ENCODE assay signal across 8 mouse cellular contexts in genomic region chr2:118389569-118389968, GRCm38 (mm10). TPM values are rescaled to one million over a fixed set of nuclear protein-coding genes. Genes with fewer than 3 reads are reported as not detected.
DNase-seq lines count a peak whose midpoint lies in the region; ATAC-seq and TF ChIP-seq lines count a peak whose summit lies in the region.

No protein-coding gene starts in this region.

- intact Hi-C loops in left cerebral cortex, postnatal 25 days (cut with DNase I) = no loop called here

- TF ChIP-seq CTCF in E14TG2a.4 (conservative IDR thresholded peaks at IDR 0.05; ENCODE audit: low read length) = no peak

- WGBS in heart, embryonic 12.5 days = 65% methylated on average over 3 of the region's 3 CpGs
- 78% methylated on average over 3 of the region's 3 CpGs for WGBS in hindbrain, embryonic 12.5 days
- WGBS in midbrain, embryonic 10.5 days = 82% methylated on average over 3 of the region's 3 CpGs

- H3K4me2 ChIP-seq in heart, embryonic 12.5 days = peak overlapping the region; percentile 86
- H3K4me2 ChIP-seq in hindbrain, embryonic 12.5 days (replicated peaks) = peak overlapping the region; percentile 51

- peak overlapping the region; percentile 68 for H3K4me3 ChIP-seq in heart, embryonic 12.5 days
- peak overlapping the region; percentile 86 for H3K4me3 ChIP-seq in E14TG2a.4 (replicated peaks; ENCODE audit: low read length)
- no peak overlapping the region for H3K4me3 ChIP-seq in hindbrain, embryonic 12.5 days
- H3K4me3 ChIP-seq in midbrain, embryonic 10.5 days = peak overlapping the region; percentile 83

- H3K9ac ChIP-seq in heart, embryonic 12.5 days = peak overlapping the region; percentile 60; the same call in 1 of the 2 replicates
- no peak overlapping the region for H3K9ac ChIP-seq in hindbrain, embryonic 12.5 days

- no peaks in the 10 kb centered on the region for H3K27me3 ChIP-seq in heart, embryonic 12.5 days (replicated peaks)
- peaks cover 2% of the 10 kb centered on the region for H3K27me3 ChIP-seq in E14TG2a.4 (ENCODE audit: insufficient read depth, low read length)
- H3K27me3 ChIP-seq in hindbrain, embryonic 12.5 days = no peaks in the 10 kb centered on the region
- no peaks in the 10 kb centered on the region for H3K27me3 ChIP-seq in midbrain, embryonic 10.5 days (ENCODE audit: low read depth, poor library complexity, severe bottlenecking)

- H3K36me3 ChIP-seq in heart, embryonic 12.5 days = no peaks in the 10 kb centered on the region
- H3K36me3 ChIP-seq in E14TG2a.4 (ENCODE audit: insufficient read depth, low read length) = no peaks in the 10 kb centered on the region; the same call in 1 of the 2 replicates
- H3K36me3 ChIP-seq in hindbrain, embryonic 12.5 days = no peaks in the 10 kb centered on the region
- H3K36me3 ChIP-seq in midbrain, embryonic 10.5 days = no peaks in the 10 kb centered on the region

- no peak for DNase-seq in heart, adult 18-20 months
- no peak for DNase-seq in midbrain, embryonic 10.5 days (ENCODE audit: low spot score)
- no peak for DNase-seq in left cerebral cortex, postnatal 25 days (ENCODE audit: low spot score in 2 of 2)
- no peak for DNase-seq in urinary bladder, postnatal 10 days (ENCODE audit: low spot score)
- DNase-seq in lung, postnatal 4 days = no peak

- no peaks in the 10 kb centered on the region for H3K9me3 ChIP-seq in heart, embryonic 12.5 days (replicated peaks)
- peaks cover 5% of the 10 kb centered on the region for H3K9me3 ChIP-seq in E14TG2a.4 (ENCODE audit: low read length)
- no peaks in the 10 kb centered on the region for H3K9me3 ChIP-seq in hindbrain, embryonic 12.5 days (replicated peaks)
- no peaks in the 10 kb centered on the region for H3K9me3 ChIP-seq in midbrain, embryonic 10.5 days (replicated peaks)

- H3K27ac ChIP-seq in heart, embryonic 12.5 days (ENCODE audit: poor library complexity, severe bottlenecking) = no peak overlapping the region
- no peak overlapping the region for H3K27ac ChIP-seq in hindbrain, embryonic 12.5 days
- H3K27ac ChIP-seq in midbrain, embryonic 10.5 days (replicated peaks) = no peak overlapping the region

- peaks cover 11% of the 10 kb centered on the region for H3K4me1 ChIP-seq in heart, embryonic 12.5 days (replicated peaks)
- peaks cover 21% of the 10 kb centered on the region for H3K4me1 ChIP-seq in E14TG2a.4 (replicated peaks; ENCODE audit: low read depth, low read length)
- peaks cover 5% of the 10 kb centered on the region for H3K4me1 ChIP-seq in hindbrain, embryonic 12.5 days
- peaks cover 25% of the 10 kb centered on the region for H3K4me1 ChIP-seq in midbrain, embryonic 10.5 days

- ATAC-seq in heart, embryonic 12.5 days (ENCODE audit: insufficient number of reproducible peaks, low FRiP score) = no peak
- ATAC-seq in hindbrain, embryonic 12.5 days (ENCODE audit: low FRiP score) = no peak

RNA-seq across cellular contexts. Expression of gene Eif2ak4, which starts 1.2 kb away (rescaled TPM):
- polyA plus RNA-seq in heart, embryonic 12.5 days (2016; fragmentation: Nextera tagmentation; extraction: Ambion mirVana) = 9.5 and 9.8 TPM in 2 replicates
- total RNA-seq in heart, adult 18-20 months (2021) = 1 to 10 TPM; 5.1 to 7.3 TPM
- 13.2 and 13.6 TPM in 2 replicates for polyA plus RNA-seq in hindbrain, embryonic 12.5 days (2016; fragmentation: Nextera tagmentation; extraction: Ambion mirVana)
- 10.6 and 10.7 TPM in 2 replicates for polyA plus RNA-seq in midbrain, embryonic 10.5 days (2016; fragmentation: Nextera tagmentation; extraction: Ambion mirVana)
- total RNA-seq in left cerebral cortex, postnatal 25 days (2021) = 10 to 100 TPM; 20.2 to 21.2 TPM

RNA-seq across cellular contexts. Expression of gene Gpr176, which starts 16.4 kb away (rescaled TPM):
- polyA plus RNA-seq in heart, embryonic 12.5 days (2016; fragmentation: Nextera tagmentation; extraction: Ambion mirVana) = 0.06 and 0.08 TPM in 2 replicates
- total RNA-seq in heart, adult 18-20 months (2021) = under 1 TPM in 1 of 2 experiments, not detected in 1; 0.07 TPM
- polyA plus RNA-seq in hindbrain, embryonic 12.5 days (2016; fragmentation: Nextera tagmentation; extraction: Ambion mirVana) = 1.2 and 1.5 TPM in 2 replicates
- 0.16 and 0.32 TPM in 2 replicates for polyA plus RNA-seq in midbrain, embryonic 10.5 days (2016; fragmentation: Nextera tagmentation; extraction: Ambion mirVana)
- total RNA-seq in left cerebral cortex, postnatal 25 days (2021) = 10 to 100 TPM in 1 of 2 experiments, 1 to 10 TPM in 1; 9.3 to 11.2 TPM
